Mouse (Mus musculus) kidney, postnatal 0 days (tissue): ENCODE results near the gene Rpn1. TPM values are rescaled to one million over a fixed set of nuclear protein-coding genes. Genes with fewer than 3 reads are reported as not detected.

Experiments used
- ATAC-seq: fragments of 200-750 bp; cut with Nextera tagmentation; replicated peaks from 2 replicates; pipeline ENCODE4 v1.8.0; 2017; ENCODE audit warnings: low read depth, moderate number of reproducible peaks, moderate TSS enrichment, moderate library complexity; ENCODE audit not compliant: low FRiP score
- DNase-seq: peaks from one replicate; pipeline ENCODE4 v3.0.0-alpha.2; 2016; ENCODE audit warnings: low spot score
- H3K27ac ChIP-seq: fragments of 300-500 bp; sonication (generic); 2 replicates; pipeline ENCODE4 v1.5.1; 2014; ENCODE audit warnings: mild to moderate bottlenecking
- H3K27me3 ChIP-seq: fragments of 300-500 bp; sonication (generic); 2 replicates; pipeline ENCODE4 v1.6.1; 2014; ENCODE audit warnings: low read length, mixed read lengths; ENCODE audit not compliant: insufficient read depth
- H3K36me3 ChIP-seq: fragments of 300-500 bp; sonication (generic); 2 replicates; pipeline ENCODE4 v1.6.1; 2014; ENCODE audit warnings: low read length, mixed read lengths; ENCODE audit not compliant: insufficient read depth
- H3K4me1 ChIP-seq: fragments of 300-500 bp; sonication (generic); replicated peaks from 2 replicates; pipeline ENCODE4 v1.6.1; 2014; ENCODE audit warnings: antibody characterized with exemption, low read length, mixed read lengths; ENCODE audit not compliant: insufficient read depth
- H3K4me2 ChIP-seq: fragments of 300-500 bp; sonication (generic); 2 replicates; pipeline ENCODE4 v1.6.1; 2014; ENCODE audit warnings: mild to moderate bottlenecking, low read length, moderate library complexity, mixed read lengths
- H3K4me3 ChIP-seq: fragments of 300-500 bp; sonication (generic); replicated peaks from 2 replicates; pipeline ENCODE4 v1.5.1; 2014; ENCODE audit warnings: low read depth, low read length
- H3K9ac ChIP-seq: fragments of 300-500 bp; sonication (generic); 2 replicates; pipeline ENCODE4 v1.6.1; 2014; ENCODE audit warnings: low read depth, low read length
- H3K9me3 ChIP-seq: fragments of 300-500 bp; sonication (generic); replicated peaks from 2 replicates; pipeline ENCODE4 v1.6.1; 2016; ENCODE audit warnings: low read length, inconsistent platforms, mixed read lengths
- CTCF ChIP-seq: IDR thresholded peaks from 2 replicates; pipeline ENCODE4 v1.5.1; 2016; ENCODE audit warnings: antibody characterized with exemption, low read depth, mild to moderate bottlenecking, moderate library complexity
- WGBS: fragments of 180-500 bp; shearing (Covaris S2); extraction: QIAGEN DNeasy Blood & Tissue Kit; methylation state at CpG from one replicate; pipeline ENCODE4 v1.1.7; 2014; 5-methylcytosine and 5-hydroxymethylcytosine counted together
- polyA plus RNA-seq: library from polyadenylated mRNA; unstranded; fragments of >200 nt; fragmentation: Nextera tagmentation; extraction: Ambion mirVana; gene quantifications from 2 replicates; pipeline ENCODE4 v1.2.1, GENCODE M21; 2015

Rpn1 gene
- polyA plus RNA-seq, 1 experiment from 2014 or later = 282 TPM

DNA sequence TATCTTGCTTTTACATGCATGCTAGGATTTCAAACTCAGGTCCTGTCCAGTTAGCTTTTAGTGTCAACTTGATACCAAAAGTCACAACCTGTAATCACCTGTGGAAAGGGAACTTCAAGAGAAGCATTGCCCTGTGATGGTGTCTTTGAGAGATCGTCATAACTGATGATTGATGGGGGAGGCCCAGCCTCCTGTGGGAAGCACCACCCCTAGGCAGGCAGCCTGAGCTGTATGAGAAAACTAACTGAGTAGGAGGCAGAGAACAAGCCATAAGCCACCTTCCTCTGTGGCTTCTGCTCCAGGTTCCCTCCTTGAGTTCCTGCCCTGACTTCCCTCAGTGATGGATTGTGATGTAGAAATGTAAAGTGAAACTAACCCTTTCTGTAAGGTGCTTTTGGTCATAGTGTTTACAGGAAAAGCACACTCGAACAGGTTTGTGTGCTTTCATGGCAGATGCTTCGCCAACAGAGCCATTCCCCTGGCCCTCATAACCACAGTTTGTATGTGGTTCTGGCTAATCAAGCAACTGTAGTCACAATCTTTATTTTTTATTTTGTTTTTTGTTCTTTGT, 20.1 kb upstream of the Rpn1 start:
- Histone ChIP-seq H3K9ac (no peak overlapping the region), H3K36me3 (no peaks in the 10 kb centered on the region), H3K27me3 (no peaks in the 10 kb centered on the region), H3K4me2 (no peak overlapping the region), H3K27ac (no peak overlapping the region), H3K4me1 (no peaks in the 10 kb centered on the region), H3K4me3 (no peak overlapping the region), H3K9me3 (no peaks in the 10 kb centered on the region)
- WGBS = 79% methylated on average over 3 of the region's 3 CpGs
- no peak for TF ChIP-seq CTCF
- no peak for DNase-seq
- no peak for ATAC-seq

DNA sequence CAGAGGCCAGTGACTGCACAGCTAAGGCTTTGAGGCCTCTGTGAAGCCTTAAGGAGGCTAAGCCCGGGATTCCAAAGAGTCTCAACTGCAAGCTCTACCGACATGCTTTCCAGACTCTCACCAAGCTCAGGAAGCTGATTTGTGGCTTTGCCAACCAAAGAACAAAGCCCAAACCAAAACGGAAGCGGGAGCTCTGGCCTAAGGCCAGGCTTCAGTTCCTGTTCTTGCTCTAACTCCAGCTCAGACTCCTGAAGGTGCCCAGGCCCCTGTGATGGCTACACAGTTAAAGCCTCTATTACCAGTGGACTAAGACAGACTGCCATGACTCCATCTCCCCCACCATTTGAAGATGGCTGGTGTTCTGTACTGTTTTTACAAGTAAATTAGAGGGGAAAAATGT, 19.2 kb upstream of the Rpn1 start:
- no peaks in the 10 kb centered on the region for H3K27me3 ChIP-seq
- H3K27ac ChIP-seq = peak overlapping the region; percentile 39; the same call in 1 of the 2 replicates
- TF ChIP-seq CTCF = no peak
- no peak overlapping the region for H3K4me3 ChIP-seq
- 47% methylated on average over 4 of the region's 4 CpGs for WGBS
- peak; percentile 26 for DNase-seq
- H3K4me1 ChIP-seq = no peaks in the 10 kb centered on the region
- H3K9me3 ChIP-seq = no peaks in the 10 kb centered on the region
- no peak overlapping the region for H3K4me2 ChIP-seq
- no peaks in the 10 kb centered on the region for H3K36me3 ChIP-seq
- no peak overlapping the region for H3K9ac ChIP-seq
- no peak for ATAC-seq

DNA sequence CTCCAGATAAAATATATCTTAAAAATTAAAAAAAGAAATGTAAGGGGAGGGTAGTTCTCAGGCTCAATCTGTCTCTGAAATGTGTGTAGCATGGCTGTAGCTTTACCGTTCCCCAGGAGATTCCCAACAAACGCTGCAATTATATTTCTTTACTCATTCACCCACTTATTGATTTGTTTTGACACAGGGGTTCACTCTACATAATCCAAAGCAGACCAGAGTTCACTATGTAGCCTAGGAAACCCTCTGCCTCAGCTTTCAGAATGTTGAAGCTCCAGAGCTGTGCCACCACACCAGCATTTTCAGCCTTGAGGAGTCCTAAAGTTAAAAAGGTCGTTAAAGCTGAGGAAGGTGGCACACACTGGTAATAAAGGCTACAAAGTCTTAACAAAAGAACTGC, 18.3 kb upstream of the Rpn1 start:
- no peak for DNase-seq
- TF ChIP-seq CTCF = no peak
- H3K4me1 ChIP-seq = no peaks in the 10 kb centered on the region
- H3K27ac ChIP-seq = no peak overlapping the region
- H3K9ac ChIP-seq = no peak overlapping the region
- no peak for ATAC-seq
- no peaks in the 10 kb centered on the region for H3K36me3 ChIP-seq
- 65% methylated on average over 3 of the region's 3 CpGs for WGBS
- no peaks in the 10 kb centered on the region for H3K9me3 ChIP-seq
- H3K27me3 ChIP-seq = no peaks in the 10 kb centered on the region
- H3K4me3 ChIP-seq = no peak overlapping the region
- H3K4me2 ChIP-seq = no peak overlapping the region

DNA sequence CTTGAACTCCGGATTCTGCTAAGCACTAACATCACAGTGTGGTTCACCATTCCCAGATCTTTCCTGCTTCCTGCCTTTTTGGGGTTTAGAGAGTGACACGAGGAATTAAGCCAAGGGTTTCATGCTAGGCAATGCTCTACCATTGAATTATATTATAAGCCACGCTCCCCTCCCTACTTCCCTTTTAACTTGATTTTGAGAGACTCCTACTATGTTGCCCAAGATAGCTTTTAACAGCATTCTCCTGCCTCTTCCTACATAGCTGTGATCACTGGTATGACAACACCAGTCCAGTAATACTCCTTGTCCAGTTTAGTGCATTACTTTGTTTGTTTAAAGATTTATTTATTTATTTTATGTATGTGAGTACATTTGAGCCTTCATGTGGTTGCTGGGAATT, 16.6 kb upstream of the Rpn1 start:
- H3K4me2 ChIP-seq = no peak overlapping the region
- H3K36me3 ChIP-seq = no peaks in the 10 kb centered on the region
- TF ChIP-seq CTCF = no peak
- no peak overlapping the region for H3K9ac ChIP-seq
- H3K4me1 ChIP-seq = no peaks in the 10 kb centered on the region
- WGBS = 56% methylated on average over 3 of the region's 3 CpGs
- no peak for ATAC-seq
- H3K4me3 ChIP-seq = no peak overlapping the region
- H3K27ac ChIP-seq = no peak overlapping the region
- no peaks in the 10 kb centered on the region for H3K27me3 ChIP-seq
- no peaks in the 10 kb centered on the region for H3K9me3 ChIP-seq
- no peak for DNase-seq

DNA sequence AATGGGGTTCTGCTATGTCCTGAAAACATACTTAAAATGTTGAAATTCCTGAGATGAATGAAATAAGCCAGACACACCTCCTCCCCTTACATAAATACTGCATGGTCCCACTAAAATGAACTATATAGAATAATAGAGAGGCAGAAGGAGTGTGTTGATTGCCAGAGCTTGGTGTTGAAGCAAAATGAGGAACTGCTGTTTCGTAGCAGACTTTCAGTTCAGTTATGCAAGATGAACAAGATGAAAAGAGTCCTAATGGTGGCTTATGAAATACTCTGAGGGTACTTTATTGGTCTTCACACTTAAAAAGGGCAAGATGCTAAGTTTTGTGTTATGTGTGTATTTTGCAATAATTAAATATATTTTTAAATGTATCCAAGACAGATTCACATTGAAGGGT, 15.5 kb upstream of the Rpn1 start:
- no peak for DNase-seq
- 85% methylated on average over 1 of the region's 1 CpGs for WGBS
- Histone ChIP-seq H3K9ac (no peak overlapping the region), H3K36me3 (no peaks in the 10 kb centered on the region), H3K4me2 (no peak overlapping the region), H3K4me3 (no peak overlapping the region), H3K27me3 (no peaks in the 10 kb centered on the region), H3K27ac (no peak overlapping the region), H3K4me1 (no peaks in the 10 kb centered on the region), H3K9me3 (no peaks in the 10 kb centered on the region)
- TF ChIP-seq CTCF = no peak
- ATAC-seq = no peak

DNA sequence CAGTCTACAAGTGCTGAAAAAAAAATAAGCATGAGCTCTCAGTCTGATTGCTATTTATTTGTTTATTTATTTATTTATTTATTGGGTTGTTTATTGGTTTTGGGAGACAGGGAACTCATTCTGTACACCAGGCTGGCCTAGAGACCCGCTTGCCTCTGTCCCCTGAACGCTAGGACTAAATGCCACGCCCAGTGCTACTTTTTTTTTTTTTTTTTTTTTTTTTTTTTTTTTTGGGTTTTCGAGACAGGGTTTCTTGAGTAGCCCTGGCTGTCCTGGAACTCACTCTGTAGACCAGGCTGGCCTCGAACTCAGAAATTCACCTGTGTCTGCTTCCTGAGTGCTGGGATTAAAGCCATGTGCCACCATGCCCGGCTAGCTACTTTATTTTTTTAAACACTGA, 13.8 kb upstream of the Rpn1 start:
- DNase-seq = no peak
- Histone ChIP-seq H3K27ac (no peak overlapping the region), H3K9me3 (no peaks in the 10 kb centered on the region), H3K4me1 (no peaks in the 10 kb centered on the region), H3K9ac (no peak overlapping the region), H3K36me3 (no peaks in the 10 kb centered on the region), H3K4me2 (no peak overlapping the region), H3K27me3 (no peaks in the 10 kb centered on the region), H3K4me3 (no peak overlapping the region)
- no peak for ATAC-seq
- 76% methylated on average over 6 of the region's 6 CpGs for WGBS
- no peak for TF ChIP-seq CTCF

DNA sequence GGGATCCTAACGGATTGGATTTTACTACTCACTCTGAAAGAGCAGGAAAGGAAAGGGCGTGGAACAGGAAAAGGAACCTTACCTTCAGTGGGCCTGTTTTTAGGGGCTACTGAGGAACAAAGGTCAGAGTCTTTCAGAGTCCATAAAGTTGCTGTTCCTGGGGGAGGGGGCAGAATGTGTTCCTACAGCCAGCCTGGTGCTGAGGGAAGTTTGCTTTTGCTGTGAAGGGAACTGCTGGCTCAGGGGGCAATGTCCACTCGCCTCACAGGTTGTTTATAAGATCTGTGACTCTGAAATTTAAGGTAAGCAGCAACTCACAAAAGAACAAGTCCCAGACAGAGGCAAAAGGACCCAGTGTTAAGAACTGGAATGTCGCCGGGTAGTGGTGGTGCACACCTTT, 13.1 kb upstream of the Rpn1 start:
- peak; percentile 38; the same call in 1 of the 2 replicates for ATAC-seq
- no peak overlapping the region for H3K4me2 ChIP-seq
- no peaks in the 10 kb centered on the region for H3K4me1 ChIP-seq
- WGBS = 53% methylated on average over 5 of the region's 5 CpGs
- no peak overlapping the region for H3K4me3 ChIP-seq
- H3K36me3 ChIP-seq = no peaks in the 10 kb centered on the region
- no peak overlapping the region for H3K9ac ChIP-seq
- H3K9me3 ChIP-seq = no peaks in the 10 kb centered on the region
- 0 out of 2 replicates have a peak overlapping the region, but pooled peaks have one; percentile 15 for H3K27ac ChIP-seq
- no peak for TF ChIP-seq CTCF
- H3K27me3 ChIP-seq = no peaks in the 10 kb centered on the region
- peak; percentile 28 for DNase-seq
